Mouse (Mus musculus) stomach, embryonic 15.5 days (tissue): ENCODE data around the gene Acot10. TPM values are rescaled to one million over a fixed set of nuclear protein-coding genes. Genes with fewer than 3 reads are reported as not detected.

Experiments used
- polyA plus RNA-seq: library from polyadenylated mRNA; unstranded; fragments of >200 nt; fragmentation: Nextera tagmentation; extraction: Ambion mirVana; gene quantifications from 2 replicates; pipeline ENCODE4 v1.2.1, GENCODE M21; 2015

Gene Acot10
- polyA plus RNA-seq, 1 experiment from 2014 or later = 0.63 TPM

Other genes with a start within 250 kb of the Acot10 start
- 0.50 and 0.98 TPM in 2 replicates for gene Cdh12, start 217.5 kb downstream of the Acot10 start, polyA plus RNA-seq